Mouse (Mus musculus) embryo, embryonic 10.5 days (tissue): Measurements from ENCODE around the gene Smco1.
"Not testable (repeated sequence)": the region's sequence is repeated elsewhere in the genome, so short reads cannot be mapped to it uniquely, and the experiment has no call there.

Experiments
- DNase-seq: peaks from one replicate; pipeline ENCODE4 v3.0.0-alpha.2; 2015; ENCODE audit warnings: low spot score

Smco1 gene

GRCm38 (mm10) chr16:32271291-32271690, at the start of gene Smco1:
TSS of gene Smco1 (plus strand) at chr16:32271468.
- no peak for DNase-seq

GRCm38 (mm10) chr16:32221803-32222202, 49.5 kb upstream of the Smco1 start:
- DNase-seq: no peak

- DNase-seq: no peak
These were observed 48.9 kb upstream of the Smco1 start for GRCm38 (mm10) chr16:32222399-32222798.

- not testable (repeated sequence) for DNase-seq
These were observed 39.2 kb upstream of the Smco1 start for GRCm38 (mm10) chr16:32232050-32232449.

- DNase-seq: no peak
These were observed 33.2 kb upstream of the Smco1 start for GRCm38 (mm10) chr16:32237930-32238680.

GRCm38 (mm10) chr16:32239428-32240312, 31.6 kb upstream of the Smco1 start:
- DNase-seq: no peak

- DNase-seq: no peak
These were observed 27.4 kb upstream of the Smco1 start for GRCm38 (mm10) chr16:32243901-32244300.

GRCm38 (mm10) chr16:32246351-32246791, 24.9 kb upstream of the Smco1 start:
- peak; percentile 66 for DNase-seq

- peak; percentile 95 for DNase-seq
These were observed 24.3 kb upstream of the Smco1 start, which contains the start of the genes Fbxo45 and Wdr53 for GRCm38 (mm10) chr16:32246952-32247370. TSS of gene Fbxo45 (minus strand) at chr16:32247158. TSS of gene Wdr53 (plus strand) at chr16:32247227.

GRCm38 (mm10) chr16:32264225-32264624, 7.0 kb upstream of the Smco1 start:
- DNase-seq: not testable (repeated sequence)

GRCm38 (mm10) chr16:32273338-32273737, 2.1 kb downstream of the Smco1 start:
- DNase-seq: no peak

- DNase-seq: no peak
These were observed 3.8 kb downstream of the Smco1 start for GRCm38 (mm10) chr16:32275041-32275440.

- no peak for DNase-seq
These were observed 4.6 kb downstream of the Smco1 start for GRCm38 (mm10) chr16:32275830-32276229.

GRCm38 (mm10) chr16:32277308-32278256, 6.3 kb downstream of the Smco1 start, which contains the start of gene Rnf168:
TSS of gene Rnf168 (plus strand) at chr16:32277459.
- peak; percentile 95 for DNase-seq

- DNase-seq: no peak
These were observed 7.1 kb downstream of the Smco1 start for GRCm38 (mm10) chr16:32278396-32278795.

- no peak for DNase-seq
These were observed 8.9 kb downstream of the Smco1 start for GRCm38 (mm10) chr16:32280211-32280610.

- no peak for DNase-seq
These were observed 11.3 kb downstream of the Smco1 start for GRCm38 (mm10) chr16:32282608-32283007.

- DNase-seq: no peak
These were observed 20.6 kb downstream of the Smco1 start for GRCm38 (mm10) chr16:32291821-32292220.

GRCm38 (mm10) chr16:32299617-32300016, 28.3 kb downstream of the Smco1 start:
- not testable (repeated sequence) for DNase-seq

- DNase-seq: no peak
These were observed 31.8 kb downstream of the Smco1 start for GRCm38 (mm10) chr16:32303046-32303445.

- DNase-seq: no peak
These were observed 32.6 kb downstream of the Smco1 start for GRCm38 (mm10) chr16:32303886-32304285.
